Mouse (Mus musculus): Measurements from ENCODE around the gene Itgal. TPM values are rescaled to one million over a fixed set of nuclear protein-coding genes. Genes with fewer than 3 reads are reported as not detected.

Gene Itgal
- polyA plus RNA-seq, 1 experiment from 2014 or later, result 4.1 TPM

Other genes with a start within 250 kb of the Itgal start
- not detected in 2 replicates for gene Zg16, start 208.9 kb upstream of the Itgal start, polyA plus RNA-seq (2015; fragmentation: Nextera tagmentation; extraction: Ambion mirVana)
- 7.0 and 7.3 TPM in 2 replicates for gene AI467606, start 204.9 kb upstream of the Itgal start, polyA plus RNA-seq (2015; fragmentation: Nextera tagmentation; extraction: Ambion mirVana)
- 44.4 and 49.1 TPM in 2 replicates for gene Qprt, start 174.0 kb upstream of the Itgal start, polyA plus RNA-seq (2015; fragmentation: Nextera tagmentation; extraction: Ambion mirVana)
- 8.2 and 8.7 TPM in 2 replicates for gene Spn, start 158.4 kb upstream of the Itgal start, polyA plus RNA-seq (2015; fragmentation: Nextera tagmentation; extraction: Ambion mirVana)
- gene Cd2bp2, start 100.2 kb upstream of the Itgal start, polyA plus RNA-seq (2015; fragmentation: Nextera tagmentation; extraction: Ambion mirVana), result 27.1 and 32.1 TPM in 2 replicates
- gene Tbc1d10b, start 87.8 kb upstream of the Itgal start, polyA plus RNA-seq (2015; fragmentation: Nextera tagmentation; extraction: Ambion mirVana), result 15.8 and 15.9 TPM in 2 replicates
- 42.7 and 46.8 TPM in 2 replicates for gene Mylpf, start 87.4 kb upstream of the Itgal start, polyA plus RNA-seq (2015; fragmentation: Nextera tagmentation; extraction: Ambion mirVana)
- gene Zfp553, start 63.2 kb upstream of the Itgal start, polyA plus RNA-seq (2015; fragmentation: Nextera tagmentation; extraction: Ambion mirVana), result 8.3 and 9.0 TPM in 2 replicates
- 9.7 and 9.8 TPM in 2 replicates for gene Sept1, start 63.1 kb upstream of the Itgal start, polyA plus RNA-seq (2015; fragmentation: Nextera tagmentation; extraction: Ambion mirVana)
- gene Zfp771, start 52.0 kb upstream of the Itgal start, polyA plus RNA-seq (2015; fragmentation: Nextera tagmentation; extraction: Ambion mirVana), result 19.0 and 20.6 TPM in 2 replicates
- gene Dctpp1, start 35.6 kb upstream of the Itgal start, polyA plus RNA-seq (2015; fragmentation: Nextera tagmentation; extraction: Ambion mirVana), result 134 and 136 TPM in 2 replicates
- 138 and 169 TPM in 2 replicates for gene Sephs2, start 22.2 kb upstream of the Itgal start, polyA plus RNA-seq (2015; fragmentation: Nextera tagmentation; extraction: Ambion mirVana)
- 3.1 and 3.5 TPM in 2 replicates for gene Zfp768, start 49.3 kb downstream of the Itgal start, polyA plus RNA-seq (2015; fragmentation: Nextera tagmentation; extraction: Ambion mirVana)
- gene Zfp747, start 79.8 kb downstream of the Itgal start, polyA plus RNA-seq (2015; fragmentation: Nextera tagmentation; extraction: Ambion mirVana), result 1.7 and 2.1 TPM in 2 replicates
- gene 9130019O22Rik, start 90.9 kb downstream of the Itgal start, polyA plus RNA-seq (2015; fragmentation: Nextera tagmentation; extraction: Ambion mirVana), result 1.3 and 1.4 TPM in 2 replicates
- 1.3 and 1.4 TPM in 2 replicates for gene E430018J23Rik, start 97.4 kb downstream of the Itgal start, polyA plus RNA-seq (2015; fragmentation: Nextera tagmentation; extraction: Ambion mirVana)
- 1.1 and 1.8 TPM in 2 replicates for gene Zfp764, start 110.6 kb downstream of the Itgal start, polyA plus RNA-seq (2015; fragmentation: Nextera tagmentation; extraction: Ambion mirVana)
- gene Zfp688, start 125.8 kb downstream of the Itgal start, polyA plus RNA-seq (2015; fragmentation: Nextera tagmentation; extraction: Ambion mirVana), result 9.1 and 10.4 TPM in 2 replicates
- gene Zfp689, start 152.9 kb downstream of the Itgal start, polyA plus RNA-seq (2015; fragmentation: Nextera tagmentation; extraction: Ambion mirVana), result 2.2 and 2.4 TPM in 2 replicates
- 19.4 and 24.0 TPM in 2 replicates for gene Prr14, start 163.4 kb downstream of the Itgal start, polyA plus RNA-seq (2015; fragmentation: Nextera tagmentation; extraction: Ambion mirVana)
- gene Fbrs, start 182.9 kb downstream of the Itgal start, polyA plus RNA-seq (2015; fragmentation: Nextera tagmentation; extraction: Ambion mirVana), result 3.6 and 3.7 TPM in 2 replicates
- gene Srcap, start 215.7 kb downstream of the Itgal start, polyA plus RNA-seq (2015; fragmentation: Nextera tagmentation; extraction: Ambion mirVana), result 12.6 and 14.5 TPM in 2 replicates
- gene Gm42715, start 223.3 kb downstream of the Itgal start, polyA plus RNA-seq (2015; fragmentation: Nextera tagmentation; extraction: Ambion mirVana), result 6.1 TPM in 2 replicates